Mouse (Mus musculus) lung, adult 18-20 months (tissue): ENCODE data around the gene Olfr378.

ENCODE experiments used
- DNase-seq, 2 experiments: peaks; one replicate each; pipeline ENCODE4 v3.0.0; 2022; ENCODE audit warnings: mixed read lengths in 2 of 2

The Olfr378 gene

DNA sequence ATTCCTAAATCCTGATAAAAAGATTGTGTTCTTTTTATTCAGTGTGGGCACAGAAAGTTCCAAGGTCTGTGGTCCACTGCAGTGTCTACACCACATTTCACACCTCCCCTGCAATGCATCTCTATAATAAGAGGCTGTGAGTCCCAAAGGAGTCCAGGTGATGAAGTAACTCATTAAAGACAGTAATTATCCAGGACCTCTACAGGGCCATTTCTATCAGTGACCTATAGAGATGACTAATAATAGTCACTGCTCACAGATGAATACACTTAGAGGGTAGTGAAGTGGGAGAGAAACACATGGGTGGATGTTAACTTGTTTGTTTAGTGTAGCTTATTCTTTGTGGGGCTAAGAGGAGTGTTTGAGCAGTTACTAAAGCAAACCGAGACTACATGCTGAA is at the start of gene Olfr378:
Gene Olfr378, minus strand, starts transcription at position 101 of the 400 bp plus-strand sequence.
- no peak for DNase-seq

DNA sequence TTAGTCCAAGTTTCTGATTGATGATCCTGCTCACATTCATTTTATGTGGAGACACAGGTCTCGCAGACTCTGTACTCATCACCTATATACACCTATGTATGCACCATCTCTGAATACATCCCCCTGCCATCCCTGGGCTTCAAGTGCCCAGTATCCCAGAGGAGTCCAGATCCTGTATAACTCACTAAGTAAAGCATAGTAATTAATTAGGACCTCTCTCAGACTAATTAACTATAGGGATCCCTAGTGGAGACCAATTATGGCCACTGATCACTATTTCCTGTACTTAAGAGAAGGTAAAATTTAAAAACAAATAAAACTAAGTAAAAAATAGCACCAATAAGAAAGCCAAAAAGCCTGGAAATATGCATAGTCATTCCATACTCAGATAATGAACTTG is 29.1 kb upstream of the Olfr378 start, which contains the start of gene Olfr380:
Gene Olfr380, minus strand, starts transcription at position 101 of the 400 bp plus-strand sequence.
- no peak for DNase-seq

DNA sequence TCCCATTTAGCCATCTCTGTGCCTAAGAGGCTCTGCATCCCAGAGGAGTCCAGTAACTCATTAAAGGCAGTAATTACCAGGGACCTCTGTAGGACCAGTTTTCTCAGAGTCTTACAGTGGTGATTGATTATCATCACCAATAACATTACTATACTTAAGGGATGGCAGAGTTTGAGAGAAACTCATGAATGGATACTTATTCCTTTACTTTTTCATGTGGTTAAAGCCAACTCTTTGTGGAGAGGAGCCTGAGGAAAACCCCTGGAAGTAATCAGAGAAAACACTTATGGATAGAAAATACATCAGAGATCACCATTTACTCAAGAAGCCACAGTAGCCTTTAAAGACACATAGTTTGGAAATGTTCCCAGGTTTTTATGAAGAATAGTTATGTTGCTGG is 28.8 kb downstream of the Olfr378 start, which contains the start of gene Olfr1:
Gene Olfr1, minus strand, starts transcription at position 101 of the 400 bp plus-strand sequence.
- DNase-seq = no peak

DNA sequence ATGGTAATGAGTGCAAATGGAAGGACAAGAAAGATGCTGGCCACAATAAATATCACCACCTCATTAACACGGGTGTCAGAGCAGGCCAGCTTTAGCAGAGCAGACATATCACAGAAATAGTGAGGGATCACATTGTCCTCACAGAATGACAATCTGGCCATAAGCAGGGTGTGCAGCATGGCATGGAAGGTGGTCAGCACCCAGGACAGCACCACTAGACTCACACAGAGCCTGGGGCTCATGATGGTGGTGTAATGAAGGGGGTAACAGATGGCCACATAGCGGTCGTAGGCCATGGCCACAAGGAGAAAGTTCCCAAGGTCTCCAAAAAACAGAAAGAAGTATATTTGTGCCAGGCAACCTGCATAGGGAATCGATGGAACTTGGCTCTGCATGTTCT is 32.9 kb downstream of the Olfr378 start:
- DNase-seq = no peak
